Mouse (Mus musculus) megakaryocyte, embryonic 14.5 days (primary cell): ENCODE results near the gene Erg. TPM values are rescaled to one million over a fixed set of nuclear protein-coding genes. Genes with fewer than 3 reads are reported as not detected.

Experiments
- H3K27me3 ChIP-seq: replicated peaks from 2 replicates; pipeline ENCODE3; 2012; ENCODE audit warnings: inconsistent platforms
- H3K36me3 ChIP-seq: replicated peaks from 2 replicates; pipeline ENCODE3; 2012; ENCODE audit warnings: low read length, inconsistent platforms, mixed read lengths
- H3K4me1 ChIP-seq: 2 replicates; pipeline ENCODE4 v1.6.1; 2012; ENCODE audit warnings: inconsistent platforms
- H3K4me3 ChIP-seq: replicated peaks from 2 replicates; pipeline ENCODE3; 2012; ENCODE audit warnings: moderate library complexity, mild to moderate bottlenecking, inconsistent platforms
- H3K9me3 ChIP-seq: 2 replicates; pipeline ENCODE4 v1.6.1; 2012; ENCODE audit warnings: inconsistent platforms
- FLI1 ChIP-seq: IDR thresholded peaks from 2 replicates; pipeline ENCODE4 v1.6.1; 2012; ENCODE audit warnings: low read length, inconsistent platforms, mixed read lengths
- GATA1 ChIP-seq: IDR thresholded peaks from 3 replicates; pipeline ENCODE4 v1.6.1; 2012; ENCODE audit warnings: mixed read lengths, low read length, inconsistent platforms, borderline replicate concordance
- polyA plus RNA-seq: library from polyadenylated mRNA; stranded (reverse); fragments of >175 nt; gene quantifications from 2 replicates; pipeline ENCODE4 v1.2.3, GENCODE M21; 2012; ENCODE audit warnings: low replicate concordance; ENCODE audit not compliant: insufficient read depth

Gene Erg
- polyA plus RNA-seq, 1 experiment = 3.9 TPM

GRCm38 (mm10) chr16:95496582-95497300, 89.7 kb downstream of the Erg start:
- no peaks in the 10 kb centered on the region for H3K9me3 ChIP-seq
- peaks cover 34% of the 10 kb centered on the region for H3K27me3 ChIP-seq
- no peak overlapping the region for H3K4me3 ChIP-seq
- no peaks in the 10 kb centered on the region for H3K36me3 ChIP-seq
- peaks cover 3% of the 10 kb centered on the region; the same call in 1 of the 2 replicates for H3K4me1 ChIP-seq
- no peak for TF ChIP-seq GATA1

DNA sequence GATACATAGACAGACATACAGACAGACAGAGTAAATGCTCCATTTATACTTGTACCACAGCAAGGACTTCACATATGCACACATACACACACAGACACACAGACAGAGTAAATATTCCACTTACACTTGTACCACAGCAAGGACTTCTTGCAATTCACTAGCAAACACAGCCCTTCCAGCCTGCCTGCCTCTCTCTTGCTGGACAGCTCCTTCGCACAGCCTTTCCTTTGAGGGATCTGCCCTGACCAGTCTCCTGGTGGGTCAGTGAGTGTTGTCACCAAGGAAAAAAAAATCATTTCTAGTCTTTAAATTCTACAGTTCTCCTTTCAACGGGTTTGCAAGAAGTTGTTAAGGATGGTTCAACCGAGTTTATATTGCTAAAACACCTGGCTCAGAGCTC, 92.3 kb downstream of the Erg start:
- H3K4me3 ChIP-seq = no peak overlapping the region
- H3K36me3 ChIP-seq = no peaks in the 10 kb centered on the region
- no peaks in the 10 kb centered on the region for H3K9me3 ChIP-seq
- TF ChIP-seq FLI1 = no peak
- no peak for TF ChIP-seq GATA1
- H3K27me3 ChIP-seq = peaks cover 30% of the 10 kb centered on the region
- H3K4me1 ChIP-seq = no peaks in the 10 kb centered on the region

DNA sequence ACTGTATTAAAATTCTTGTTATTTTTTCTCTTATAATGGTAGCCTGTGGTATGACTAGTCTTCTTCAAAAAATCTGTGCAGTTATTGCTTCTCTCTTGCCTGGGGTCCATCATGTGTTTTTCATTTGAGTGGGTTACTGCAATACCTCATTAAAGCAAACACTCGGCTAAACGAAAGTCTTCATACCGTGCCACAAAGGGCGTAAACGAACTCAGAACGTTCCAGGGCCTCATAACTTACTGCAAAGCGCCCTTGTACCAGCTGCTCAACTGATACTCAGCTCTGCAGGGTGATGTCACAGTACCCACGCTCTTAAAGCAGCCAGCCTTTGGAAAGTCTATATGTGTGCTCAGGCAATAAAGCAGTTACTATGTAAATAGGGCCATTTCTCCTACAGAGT, 93.1 kb downstream of the Erg start:
- no peak overlapping the region for H3K4me3 ChIP-seq
- no peaks in the 10 kb centered on the region for H3K4me1 ChIP-seq
- H3K27me3 ChIP-seq = peaks cover 35% of the 10 kb centered on the region
- H3K9me3 ChIP-seq = no peaks in the 10 kb centered on the region
- H3K36me3 ChIP-seq = no peaks in the 10 kb centered on the region
- TF ChIP-seq FLI1 (no peak), GATA1 (no peak)

- TF ChIP-seq GATA1 = no peak
- TF ChIP-seq FLI1 = no peak
- H3K27me3 ChIP-seq = peaks cover 28% of the 10 kb centered on the region
- H3K4me1 ChIP-seq = no peaks in the 10 kb centered on the region; the same call in 1 of the 2 replicates
- H3K36me3 ChIP-seq = no peaks in the 10 kb centered on the region
- H3K4me3 ChIP-seq = no peak overlapping the region
- no peaks in the 10 kb centered on the region for H3K9me3 ChIP-seq
Observed at GRCm38 (mm10) chr16:95492146-95492545, 94.2 kb downstream of the Erg start.

GRCm38 (mm10) chr16:95490386-95490785, 96.0 kb downstream of the Erg start:
- H3K9me3 ChIP-seq = no peaks in the 10 kb centered on the region
- no peaks in the 10 kb centered on the region for H3K36me3 ChIP-seq
- no peak overlapping the region for H3K4me3 ChIP-seq
- TF ChIP-seq FLI1 = no peak
- TF ChIP-seq GATA1 = no peak
- no peaks in the 10 kb centered on the region; the same call in 1 of the 2 replicates for H3K4me1 ChIP-seq
- peaks cover 19% of the 10 kb centered on the region for H3K27me3 ChIP-seq

DNA sequence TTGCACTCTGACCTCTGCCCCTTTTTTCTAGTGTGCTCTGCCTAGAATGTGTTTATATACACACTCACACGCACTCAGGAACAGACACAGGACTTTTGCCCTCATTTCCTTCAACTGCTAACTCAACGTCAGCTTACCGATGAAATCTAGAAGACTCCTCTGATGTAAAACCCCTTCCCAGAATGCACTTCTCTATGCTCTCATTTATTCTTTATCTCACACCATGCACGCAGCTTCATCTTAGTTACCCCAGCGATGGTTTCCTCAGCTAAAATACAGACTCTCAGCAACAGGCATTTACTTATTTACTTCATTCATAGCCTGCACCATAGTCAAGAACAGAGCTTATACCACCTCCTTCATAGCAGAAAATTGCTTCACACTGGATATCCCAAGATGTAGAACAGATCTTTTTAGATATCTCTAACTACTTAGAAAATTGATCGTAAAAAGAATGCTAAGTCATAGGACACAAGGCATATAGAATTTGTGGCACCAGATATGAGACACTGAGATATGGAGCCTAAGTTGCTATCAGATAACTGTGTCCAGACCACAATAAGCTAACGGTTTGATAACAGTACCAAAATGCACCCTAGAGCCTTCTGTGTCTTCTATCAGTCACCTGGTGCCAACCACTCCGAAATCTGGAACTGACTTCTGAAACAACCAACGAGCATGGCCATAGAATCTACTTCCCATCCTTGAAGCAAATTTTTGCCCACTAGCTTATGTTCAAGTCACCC, 98.6 kb downstream of the Erg start:
- Histone ChIP-seq H3K27me3 (peaks cover 18% of the 10 kb centered on the region), H3K4me1 (no peaks in the 10 kb centered on the region; the same call in 1 of the 2 replicates), H3K4me3 (no peak overlapping the region), H3K36me3 (no peaks in the 10 kb centered on the region), H3K9me3 (peaks cover 5% of the 10 kb centered on the region; the same call in 1 of the 2 replicates)
- TF ChIP-seq GATA1 = no peak
- no peak for TF ChIP-seq FLI1

DNA sequence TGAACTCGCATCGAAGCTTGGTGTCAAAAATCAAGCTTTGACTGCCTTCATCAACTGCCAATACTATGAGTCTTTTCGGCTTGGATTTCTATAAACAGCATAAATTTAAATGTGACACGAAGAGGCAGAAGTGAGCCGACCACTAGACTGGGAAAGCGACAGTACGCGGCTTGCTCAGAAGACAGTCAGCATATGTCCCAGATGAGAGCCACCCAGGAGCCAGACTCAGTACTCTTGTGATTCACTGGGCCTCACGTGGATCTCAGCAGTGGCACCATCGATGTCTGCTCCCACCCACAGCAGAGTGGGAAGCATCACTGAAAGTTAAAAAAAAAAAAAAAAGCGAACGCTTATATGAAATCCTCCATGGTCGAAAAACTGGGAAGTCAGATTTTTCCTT, 105.2 kb downstream of the Erg start:
- Histone ChIP-seq H3K36me3 (no peaks in the 10 kb centered on the region), H3K4me3 (no peak overlapping the region), H3K4me1 (no peaks in the 10 kb centered on the region), H3K9me3 (peaks cover 10% of the 10 kb centered on the region; the same call in 1 of the 2 replicates), H3K27me3 (peaks cover 13% of the 10 kb centered on the region)
- TF ChIP-seq FLI1 = no peak
- TF ChIP-seq GATA1 = no peak

DNA sequence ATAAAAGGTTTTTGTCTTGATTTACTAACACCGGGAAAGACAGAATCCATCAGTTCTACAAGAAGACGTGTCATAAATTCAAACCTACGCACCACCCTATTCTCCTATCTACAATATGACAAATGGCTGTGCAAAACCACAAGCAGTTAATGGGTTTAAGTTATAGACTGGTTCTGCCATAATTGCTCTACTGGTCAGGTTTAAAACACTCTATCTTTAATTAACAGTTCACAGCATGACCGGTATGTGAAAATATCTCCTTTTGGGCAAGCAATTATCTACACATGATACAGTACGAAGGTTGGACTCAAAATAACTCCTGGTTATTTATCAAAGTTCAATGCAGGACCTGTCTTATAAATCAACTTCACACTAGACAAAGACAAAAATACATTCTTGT, 107.8 kb downstream of the Erg start:
- H3K27me3 ChIP-seq = peaks cover 9% of the 10 kb centered on the region
- no peaks in the 10 kb centered on the region for H3K36me3 ChIP-seq
- TF ChIP-seq GATA1 (no peak), FLI1 (no peak)
- no peak overlapping the region for H3K4me3 ChIP-seq
- peaks cover 10% of the 10 kb centered on the region; the same call in 1 of the 2 replicates for H3K9me3 ChIP-seq
- H3K4me1 ChIP-seq = peaks cover 4% of the 10 kb centered on the region

GRCm38 (mm10) chr16:95475041-95475440, 111.4 kb downstream of the Erg start:
- no peak for TF ChIP-seq GATA1
- no peak for TF ChIP-seq FLI1
- Histone ChIP-seq H3K4me3 (no peak overlapping the region), H3K36me3 (no peaks in the 10 kb centered on the region), H3K9me3 (0 out of 2 replicates have a peak, but pooled peaks cover 5% of the 10 kb centered on the region), H3K4me1 (peaks cover 4% of the 10 kb centered on the region), H3K27me3 (peaks cover 2% of the 10 kb centered on the region)

GRCm38 (mm10) chr16:95473946-95474345, 112.4 kb downstream of the Erg start:
- H3K4me1 ChIP-seq = peaks cover 4% of the 10 kb centered on the region
- peaks cover 2% of the 10 kb centered on the region for H3K27me3 ChIP-seq
- H3K9me3 ChIP-seq = 0 out of 2 replicates have a peak, but pooled peaks cover 5% of the 10 kb centered on the region
- TF ChIP-seq GATA1 (no peak), FLI1 (no peak)
- H3K4me3 ChIP-seq = no peak overlapping the region
- H3K36me3 ChIP-seq = no peaks in the 10 kb centered on the region
